Mouse (Mus musculus): ENCODE measurements around the gene Sfta2. TPM values are rescaled to one million over a fixed set of nuclear protein-coding genes. Genes with fewer than 3 reads are reported as not detected.

The Sfta2 gene
- total and polyA plus RNA-seq, 3 experiments = not detected

- Histone ChIP-seq H3K4me3 (ENCODE audit: control insufficient read depth in 1 of 2, insufficient read depth in 1 of 2, low read depth in 2 of 2, low read length in 2 of 2) (peak overlapping the region; percentile 61 to 65), H3K9ac (ENCODE audit: control insufficient read depth, low read depth, low read length, poor library complexity, severe bottlenecking) (peak overlapping the region; percentile 73)
Measured at GRCm38 (mm10) chr17:35699919-35700318, 98.6 kb downstream of the Sfta2 start.

More at GRCm38 (mm10) chr17:35699919-35700318, 98.6 kb downstream of the Sfta2 start:
- Histone ChIP-seq H3K36me3 (ENCODE audit: control insufficient read depth in 1 of 2, insufficient read depth in 2 of 2, low read length in 2 of 2) (peaks cover 0 to 5% of the 10 kb centered on the region in 2 experiments; a peak in 2 of 4 replicates), H3K27ac (ENCODE audit: control insufficient read depth, low read depth, low read length) (no peak overlapping the region), H3K9me3 (replicated peaks; ENCODE audit: insufficient read depth, low read length) (no peaks in the 10 kb centered on the region), H3K79me2 (ENCODE audit: control insufficient read depth, insufficient read depth, low read length, poor library complexity) (no peaks in the 10 kb centered on the region), H3K4me1 (ENCODE audit: control insufficient read depth in 1 of 2, insufficient read depth in 2 of 2, low read length in 2 of 2) (peaks cover 0 to 6% of the 10 kb centered on the region in 2 experiments; a peak in 2 of 4 replicates), H3K27me3 (ENCODE audit: control insufficient read depth in 1 of 2, insufficient read depth in 2 of 2, low read length in 2 of 2) (no peaks in the 10 kb centered on the region; a peak in 1 of 4 replicates)
- TF ChIP-seq ZC3H11A (IDR thresholded peaks at IDR 0.05; ENCODE audit: low read depth, low read length) (no peak), E2F4 (IDR thresholded peaks at IDR 0.05; ENCODE audit: borderline replicate concordance, low read depth, low read length) (no peak)
- peak; percentile 50 for DNase-seq (ENCODE audit: low read depth, low spot score)

Other genes starting within 250 kb of the Sfta2 start
- gene H2-Q4, start 221.9 kb upstream of the Sfta2 start, total RNA-seq (2012; rRNA removed) = 8.9 and 9.1 TPM in 2 replicates
- 10 to 100 TPM in 1 of 2 experiments, not detected in 1; 25.5 TPM for gene H2-Q4, start 221.9 kb upstream of the Sfta2 start, polyA plus RNA-seq (2012; ENCODE audit: insufficient read depth in 1 of 2, insufficient read length in 2 of 2, low read depth in 1 of 2, low replicate concordance in 2 of 2, missing spikeins in 1 of 2)
- gene H2-Q6, start 176.7 kb upstream of the Sfta2 start, total RNA-seq (2012; rRNA removed) = 1.4 and 1.8 TPM in 2 replicates
- gene H2-Q6, start 176.7 kb upstream of the Sfta2 start, polyA plus RNA-seq (2012; ENCODE audit: insufficient read depth in 1 of 2, insufficient read length in 2 of 2, low read depth in 1 of 2, low replicate concordance in 2 of 2, missing spikeins in 1 of 2) = 10 to 100 TPM in 1 of 2 experiments, not detected in 1; 11.7 TPM
- 0.23 TPM in 1 of 2 replicates, not detected in the other for gene H2-Q7, start 162.4 kb upstream of the Sfta2 start, total RNA-seq (2012; rRNA removed)
- gene H2-Q7, start 162.4 kb upstream of the Sfta2 start, polyA plus RNA-seq (2012; ENCODE audit: insufficient read depth in 1 of 2, insufficient read length in 2 of 2, low read depth in 1 of 2, low replicate concordance in 2 of 2, missing spikeins in 1 of 2) = 1 to 10 TPM in 1 of 2 experiments, not detected in 1; 4.0 TPM
- 0.13 and 0.15 TPM in 2 replicates for gene H2-Q10, start 131.5 kb upstream of the Sfta2 start, total RNA-seq (2012; rRNA removed)
- 1 to 10 TPM in 1 of 2 experiments, not detected in 1; 8.9 TPM for gene H2-Q10, start 131.5 kb upstream of the Sfta2 start, polyA plus RNA-seq (2012; ENCODE audit: insufficient read depth in 1 of 2, insufficient read length in 2 of 2, low read depth in 1 of 2, low replicate concordance in 2 of 2, missing spikeins in 1 of 2)
- not detected in 2 replicates for gene Pou5f1, start 95.5 kb upstream of the Sfta2 start, total RNA-seq (2012; rRNA removed)
- not detected for gene Pou5f1, start 95.5 kb upstream of the Sfta2 start, polyA plus RNA-seq (2012; ENCODE audit: insufficient read depth in 1 of 2, insufficient read length in 2 of 2, low read depth in 1 of 2, low replicate concordance in 2 of 2, missing spikeins in 1 of 2)
- 16.6 and 20.3 TPM in 2 replicates for gene Tcf19, start 84.7 kb upstream of the Sfta2 start, total RNA-seq (2012; rRNA removed)
- gene Tcf19, start 84.7 kb upstream of the Sfta2 start, polyA plus RNA-seq (2012; ENCODE audit: insufficient read depth in 1 of 2, insufficient read length in 2 of 2, low read depth in 1 of 2, low replicate concordance in 2 of 2, missing spikeins in 1 of 2) = 10 to 100 TPM in 1 of 2 experiments, not detected in 1; 25.7 TPM
- 11.6 and 14.3 TPM in 2 replicates for gene Cchcr1, start 84.4 kb upstream of the Sfta2 start, total RNA-seq (2012; rRNA removed)
- 10 to 100 TPM in 1 of 2 experiments, not detected in 1; 21.7 TPM for gene Cchcr1, start 84.4 kb upstream of the Sfta2 start, polyA plus RNA-seq (2012; ENCODE audit: insufficient read depth in 1 of 2, insufficient read length in 2 of 2, low read depth in 1 of 2, low replicate concordance in 2 of 2, missing spikeins in 1 of 2)
- gene Psors1c2, start 68.3 kb upstream of the Sfta2 start, total RNA-seq (2012; rRNA removed) = 0.20 and 0.27 TPM in 2 replicates
- 1 to 10 TPM in 1 of 2 experiments, not detected in 1; 1.3 TPM for gene Psors1c2, start 68.3 kb upstream of the Sfta2 start, polyA plus RNA-seq (2012; ENCODE audit: insufficient read depth in 1 of 2, insufficient read length in 2 of 2, low read depth in 1 of 2, low replicate concordance in 2 of 2, missing spikeins in 1 of 2)
- gene Cdsn, start 49.4 kb upstream of the Sfta2 start, total RNA-seq (2012; rRNA removed) = 0.08 and 0.23 TPM in 2 replicates
- under 1 TPM in 1 of 2 experiments, not detected in 1; 0.79 TPM for gene Cdsn, start 49.4 kb upstream of the Sfta2 start, polyA plus RNA-seq (2012; ENCODE audit: insufficient read depth in 1 of 2, insufficient read length in 2 of 2, low read depth in 1 of 2, low replicate concordance in 2 of 2, missing spikeins in 1 of 2)
- not detected in 2 replicates for gene 2300002M23Rik, start 34.1 kb upstream of the Sfta2 start, total RNA-seq (2012; rRNA removed)
- gene 2300002M23Rik, start 34.1 kb upstream of the Sfta2 start, polyA plus RNA-seq (2012; ENCODE audit: insufficient read depth in 1 of 2, insufficient read length in 2 of 2, low read depth in 1 of 2, low replicate concordance in 2 of 2, missing spikeins in 1 of 2) = not detected
- not detected in 2 replicates for gene Gm9573, start 25.1 kb downstream of the Sfta2 start, total RNA-seq (2012; rRNA removed)
- gene Gm9573, start 25.1 kb downstream of the Sfta2 start, polyA plus RNA-seq (2012; ENCODE audit: insufficient read depth in 1 of 2, insufficient read length in 2 of 2, low read depth in 1 of 2, low replicate concordance in 2 of 2, missing spikeins in 1 of 2) = not detected
- gene Mucl3, start 42.1 kb downstream of the Sfta2 start, total RNA-seq (2012; rRNA removed) = 0.04 and 0.13 TPM in 2 replicates
- under 1 TPM in 1 of 2 experiments, not detected in 1; 0.11 TPM for gene Mucl3, start 42.1 kb downstream of the Sfta2 start, polyA plus RNA-seq (2012; ENCODE audit: insufficient read depth in 1 of 2, insufficient read length in 2 of 2, low read depth in 1 of 2, low replicate concordance in 2 of 2, missing spikeins in 1 of 2)
- 21.8 and 24.0 TPM in 2 replicates for gene Vars2, start 66.0 kb downstream of the Sfta2 start, total RNA-seq (2012; rRNA removed)
- 10 to 100 TPM in 1 of 2 experiments, not detected in 1; 34.0 TPM for gene Vars2, start 66.0 kb downstream of the Sfta2 start, polyA plus RNA-seq (2012; ENCODE audit: insufficient read depth in 1 of 2, insufficient read length in 2 of 2, low read depth in 1 of 2, low replicate concordance in 2 of 2, missing spikeins in 1 of 2)
- gene Gtf2h4, start 72.2 kb downstream of the Sfta2 start, total RNA-seq (2012; rRNA removed) = 68.1 and 76.3 TPM in 2 replicates
- 10 to 100 TPM in 1 of 2 experiments, not detected in 1; 97.6 TPM for gene Gtf2h4, start 72.2 kb downstream of the Sfta2 start, polyA plus RNA-seq (2012; ENCODE audit: insufficient read depth in 1 of 2, insufficient read length in 2 of 2, low read depth in 1 of 2, low replicate concordance in 2 of 2, missing spikeins in 1 of 2)
- gene Ddr1, start 103.1 kb downstream of the Sfta2 start, total RNA-seq (2012; rRNA removed) = 2.6 TPM in 2 replicates
- 1 to 10 TPM in 1 of 2 experiments, not detected in 1; 7.9 TPM for gene Ddr1, start 103.1 kb downstream of the Sfta2 start, polyA plus RNA-seq (2012; ENCODE audit: insufficient read depth in 1 of 2, insufficient read length in 2 of 2, low read depth in 1 of 2, low replicate concordance in 2 of 2, missing spikeins in 1 of 2)
- gene Ier3, start 220.1 kb downstream of the Sfta2 start, total RNA-seq (2012; rRNA removed) = 5.5 and 8.4 TPM in 2 replicates
- 10 to 100 TPM in 1 of 2 experiments, not detected in 1; 12.2 TPM for gene Ier3, start 220.1 kb downstream of the Sfta2 start, polyA plus RNA-seq (2012; ENCODE audit: insufficient read depth in 1 of 2, insufficient read length in 2 of 2, low read depth in 1 of 2, low replicate concordance in 2 of 2, missing spikeins in 1 of 2)
- gene Flot1, start 221.7 kb downstream of the Sfta2 start, total RNA-seq (2012; rRNA removed) = 38.1 and 39.5 TPM in 2 replicates
- gene Flot1, start 221.7 kb downstream of the Sfta2 start, polyA plus RNA-seq (2012; ENCODE audit: insufficient read depth in 1 of 2, insufficient read length in 2 of 2, low read depth in 1 of 2, low replicate concordance in 2 of 2, missing spikeins in 1 of 2) = 10 to 100 TPM in 1 of 2 experiments, not detected in 1; 64.1 TPM
- gene Tubb5, start 236.8 kb downstream of the Sfta2 start, total RNA-seq (2012; rRNA removed) = 1,137 and 1,211 TPM in 2 replicates
- 1,000 to 10,000 TPM; 1,040 to 1,575 TPM for gene Tubb5, start 236.8 kb downstream of the Sfta2 start, polyA plus RNA-seq (2012; ENCODE audit: insufficient read depth in 1 of 2, insufficient read length in 2 of 2, low read depth in 1 of 2, low replicate concordance in 2 of 2, missing spikeins in 1 of 2)
- 15.0 and 17.2 TPM in 2 replicates for gene Mdc1, start 240.0 kb downstream of the Sfta2 start, total RNA-seq (2012; rRNA removed)
- gene Mdc1, start 240.0 kb downstream of the Sfta2 start, polyA plus RNA-seq (2012; ENCODE audit: insufficient read depth in 1 of 2, insufficient read length in 2 of 2, low read depth in 1 of 2, low replicate concordance in 2 of 2, missing spikeins in 1 of 2) = 10 to 100 TPM; 46.6 to 77.9 TPM